Mouse (Mus musculus) heart, postnatal 14 days (tissue): ENCODE measurements at regions not wholly inside any gene's neighbourhood (a gene's known extent, or its start where the extent isn't known, plus 50 kb on each side); places are given as distances from the start of the nearest gene placed in this dataset.

Experiments used
- DNase-seq, 2 experiments: peaks; one replicate each; pipeline ENCODE4 v3.0.0; 2021 to 2022
- intact Hi-C: fragments of 180-260 bp; cut with DNase I; formaldehyde crosslinking; loops from one replicate; pipeline ENCODE4 v1.15.1; 2025

GRCm38 (mm10) chr6:93281530-93281929 is 338.2 kb upstream of the Adamts9 start:
- intact Hi-C loops, result no loop called here
- DNase-seq, result no peak

GRCm38 (mm10) chr6:93273917-93274513 is 330.7 kb upstream of the Adamts9 start:
- intact Hi-C loops, result loop anchor here (5.0 kb wide), 1 partner anchor 332 kb away; the partner anchor contains the start of gene Adamts9
- peak; percentile 43 to 48 for DNase-seq

- DNase-seq, result no peak
- intact Hi-C loops, result loop anchor here (5.0 kb wide), 1 partner anchor 330 kb away; the partner anchor contains the start of gene Adamts9
These were observed 328.9 kb upstream of the Adamts9 start for GRCm38 (mm10) chr6:93272206-93272605.

- DNase-seq, result no peak
- intact Hi-C loops, result no loop called here
These were observed 323.5 kb upstream of the Adamts9 start for GRCm38 (mm10) chr6:93266826-93267225.

- intact Hi-C loops, result no loop called here
- DNase-seq, result no peak
These were observed 321.9 kb upstream of the Adamts9 start for GRCm38 (mm10) chr6:93265164-93265563.

- intact Hi-C loops, result no loop called here
- DNase-seq, result no peak
These were observed 317.5 kb upstream of the Adamts9 start for GRCm38 (mm10) chr6:93260827-93261226.

- DNase-seq, result no peak
- intact Hi-C loops, result no loop called here
These were observed 314.0 kb upstream of the Adamts9 start for GRCm38 (mm10) chr6:93257130-93257841.

GRCm38 (mm10) chr6:93253746-93254145 is 310.5 kb upstream of the Adamts9 start:
- intact Hi-C loops, result no loop called here
- DNase-seq, result no peak

- intact Hi-C loops, result no loop called here
These were observed 305.7 kb upstream of the Adamts9 start for GRCm38 (mm10) chr6:93248973-93249372.

GRCm38 (mm10) chr6:93246498-93247242 is 303.4 kb upstream of the Adamts9 start:
- no peak for DNase-seq
- intact Hi-C loops, result no loop called here

More at GRCm38 (mm10) chr6:93248973-93249372, 305.7 kb upstream of the Adamts9 start:
- no peak for DNase-seq

- DNase-seq, result no peak
- intact Hi-C loops, result no loop called here
These were observed 292.3 kb upstream of the Adamts9 start for GRCm38 (mm10) chr6:93235550-93235949.

GRCm38 (mm10) chr6:93232636-93233035 is 289.3 kb upstream of the Adamts9 start:
- intact Hi-C loops, result loop anchor here (5.0 kb wide), 2 partner anchors 50 to 80 kb away; no protein-coding TSS in a partner anchor
- peak; percentile 46 to 62 for DNase-seq

GRCm38 (mm10) chr6:93230450-93230849 is 287.2 kb upstream of the Adamts9 start:
- intact Hi-C loops, result loop anchor here (5.0 kb wide), 2 partner anchors 48 to 78 kb away; no protein-coding TSS in a partner anchor
- DNase-seq, result no peak

GRCm38 (mm10) chr6:93229320-93229719 is 286.0 kb upstream of the Adamts9 start:
- intact Hi-C loops, result no loop called here

GRCm38 (mm10) chr6:93223610-93224550 is 280.6 kb upstream of the Adamts9 start:
- DNase-seq, result no peak
- intact Hi-C loops, result no loop called here

More at GRCm38 (mm10) chr6:93229320-93229719, 286.0 kb upstream of the Adamts9 start:
- DNase-seq, result no peak

GRCm38 (mm10) chr6:93218015-93218593 is 274.8 kb upstream of the Adamts9 start:
- peak in 1 of 2 experiments; percentile 3 for DNase-seq
- intact Hi-C loops, result no loop called here

- intact Hi-C loops, result no loop called here
- no peak for DNase-seq
These were observed 257.6 kb upstream of the Adamts9 start for GRCm38 (mm10) chr6:93200886-93201285.

GRCm38 (mm10) chr6:93194741-93195140 is 251.4 kb upstream of the Adamts9 start:
- DNase-seq, result no peak
- intact Hi-C loops, result no loop called here

GRCm38 (mm10) chr6:93192980-93193379 is 249.7 kb upstream of the Adamts9 start:
- intact Hi-C loops, result no loop called here
- DNase-seq, result no peak

GRCm38 (mm10) chr6:93190986-93191385 is 247.7 kb upstream of the Adamts9 start:
- DNase-seq, result no peak
- intact Hi-C loops, result no loop called here
